Mouse (Mus musculus): ENCODE measurements around the gene Aida. TPM values are rescaled to one million over a fixed set of nuclear protein-coding genes. Genes with fewer than 3 reads are reported as not detected.
A peak's percentile ranks its signal among the peaks of the same experiment; 100 is the strongest.

The Aida gene
- 25.2 and 27.6 TPM in 2 replicates for polyA plus RNA-seq (2014; fragmentation: Nextera tagmentation; extraction: Ambion mirVana)

DNA sequence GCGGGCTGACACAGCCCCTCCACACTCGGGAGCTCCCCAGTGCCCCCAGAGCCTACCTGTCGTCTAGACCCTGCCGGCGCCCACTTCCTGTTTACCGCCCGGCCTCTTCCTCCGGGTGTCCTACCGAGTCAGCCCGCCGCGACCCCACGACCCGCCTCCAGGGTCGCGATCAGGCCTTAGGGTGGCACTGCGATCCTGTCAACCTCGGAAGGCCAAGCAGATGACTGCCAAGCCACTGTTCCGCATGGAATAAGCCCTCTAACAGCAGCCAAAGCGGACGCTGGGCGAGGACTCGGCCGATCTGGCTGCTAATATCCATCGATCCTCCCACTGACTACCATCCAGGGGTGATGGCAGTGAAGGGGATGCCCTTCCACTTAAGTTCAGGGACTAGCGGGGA lies at the start of gene Aida:
Gene Aida (plus strand): TSS at position 126 of the 400 bp plus-strand sequence.
- peak; percentile 53 for DNase-seq
- H3K4me3 ChIP-seq (ENCODE audit: low read depth, low read length), result peak within 1 kb of the TSS; percentile 48
- H3K9ac ChIP-seq, result peak within 1 kb of the TSS; percentile 46
- H3K9me3 ChIP-seq (ENCODE audit: low read depth, low read length), result no peaks in the 10 kb centered on the region
- H3K4me2 ChIP-seq, result peak within 1 kb of the TSS; percentile 59
- H3K27me3 ChIP-seq (ENCODE audit: insufficient read depth, low read length), result no peaks in the 10 kb centered on the region
- WGBS, result 0% methylated on average over 26 of the region's 26 CpGs
- peaks cover 20% of the 10 kb centered on the region for H3K36me3 ChIP-seq (ENCODE audit: insufficient read depth)
- no peaks in the 10 kb centered on the region for H3K4me1 ChIP-seq (ENCODE audit: insufficient read depth)
- peak; percentile 12; the same call in 1 of the 2 replicates for TF ChIP-seq CTCF (IDR thresholded peaks at IDR 0.05; ENCODE audit: low read depth)
- peak; percentile 8 for ATAC-seq (ENCODE audit: insufficient read depth)
- H3K27ac ChIP-seq (ENCODE audit: low read depth), result peak within 1 kb of the TSS; percentile 38; the same call in 1 of the 2 replicates

DNA sequence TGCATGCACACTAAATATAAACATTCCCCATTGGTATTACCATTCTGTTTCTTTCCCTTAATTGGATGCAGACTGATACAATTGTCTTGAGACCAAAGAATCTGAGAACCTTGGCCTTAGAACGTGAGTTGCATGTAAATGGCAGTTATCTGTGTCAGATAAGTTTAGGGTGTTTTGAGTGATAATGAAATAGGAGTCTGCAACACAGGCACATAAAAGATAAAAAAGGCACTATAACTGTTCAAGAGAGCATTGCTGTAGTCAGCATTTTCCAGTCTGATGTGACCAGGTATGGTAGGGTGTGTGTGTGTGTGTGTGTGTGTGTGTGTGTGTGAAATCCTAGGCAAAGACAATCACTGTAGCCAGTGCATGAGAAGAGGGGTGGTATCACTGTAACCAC lies 48.2 kb upstream of the Aida start:
- Histone ChIP-seq H3K9me3 (ENCODE audit: low read depth, low read length) (no peaks in the 10 kb centered on the region), H3K9ac (no peak overlapping the region), H3K4me3 (ENCODE audit: low read depth, low read length) (no peak overlapping the region), H3K36me3 (ENCODE audit: insufficient read depth) (no peaks in the 10 kb centered on the region), H3K4me1 (ENCODE audit: insufficient read depth) (no peaks in the 10 kb centered on the region), H3K27ac (ENCODE audit: low read depth) (no peak overlapping the region), H3K27me3 (ENCODE audit: insufficient read depth, low read length) (no peaks in the 10 kb centered on the region), H3K4me2 (no peak overlapping the region)
- no peak for ATAC-seq (ENCODE audit: insufficient read depth)
- no peak for TF ChIP-seq CTCF (IDR thresholded peaks at IDR 0.05; ENCODE audit: low read depth)
- DNase-seq, result no peak
- 14% methylated on average over 1 of the region's 1 CpGs for WGBS

DNA sequence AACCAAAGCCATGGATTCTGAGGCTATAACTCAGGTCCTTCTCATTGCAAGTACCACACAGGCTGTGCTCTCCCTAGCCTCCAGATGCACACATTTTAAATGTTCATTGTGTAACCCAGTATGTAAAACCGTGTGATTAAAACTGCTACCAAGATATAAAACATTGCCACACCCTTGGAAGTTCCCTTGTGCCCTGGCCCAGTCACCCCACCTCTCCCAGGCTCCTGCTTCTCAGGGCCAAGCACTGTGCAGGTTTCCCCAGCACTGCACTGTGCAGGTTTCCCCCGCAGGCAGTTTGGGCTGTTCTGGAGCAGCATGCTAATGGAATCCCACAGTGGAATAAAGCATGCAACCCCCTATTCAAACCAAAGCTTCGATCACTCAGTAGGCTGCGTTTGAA lies 45.8 kb upstream of the Aida start:
- Histone ChIP-seq H3K27me3 (ENCODE audit: insufficient read depth, low read length) (no peaks in the 10 kb centered on the region), H3K9me3 (ENCODE audit: low read depth, low read length) (no peaks in the 10 kb centered on the region), H3K27ac (ENCODE audit: low read depth) (no peak overlapping the region), H3K9ac (no peak overlapping the region), H3K4me2 (no peak overlapping the region), H3K36me3 (ENCODE audit: insufficient read depth) (no peaks in the 10 kb centered on the region), H3K4me3 (ENCODE audit: low read depth, low read length) (no peak overlapping the region), H3K4me1 (ENCODE audit: insufficient read depth) (no peaks in the 10 kb centered on the region)
- DNase-seq, result no peak
- no peak for ATAC-seq (ENCODE audit: insufficient read depth)
- WGBS, result 64% methylated on average over 4 of the region's 4 CpGs
- no peak for TF ChIP-seq CTCF (IDR thresholded peaks at IDR 0.05; ENCODE audit: low read depth)

DNA sequence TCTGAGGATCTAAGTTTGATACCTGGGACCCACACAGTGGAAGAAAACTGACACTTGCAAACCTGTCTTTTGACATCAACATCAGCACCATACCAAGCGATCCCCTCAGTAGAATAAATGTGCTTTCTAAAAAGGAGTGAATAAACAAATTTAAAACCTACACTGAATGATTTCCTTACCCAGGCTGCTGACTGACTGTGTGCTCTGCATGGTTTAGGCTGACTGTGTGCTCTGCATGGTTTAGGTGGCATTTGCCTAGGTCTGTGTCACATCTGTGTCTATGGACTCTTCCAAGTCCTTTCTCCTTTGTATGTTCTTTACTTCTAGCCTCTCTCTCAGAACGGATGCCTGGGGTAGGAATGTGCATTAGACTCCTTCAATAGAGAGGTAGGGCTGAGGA lies 44.6 kb upstream of the Aida start:
- TF ChIP-seq CTCF (IDR thresholded peaks at IDR 0.05; ENCODE audit: low read depth), result no peak
- no peak for DNase-seq
- H3K27me3 ChIP-seq (ENCODE audit: insufficient read depth, low read length), result no peaks in the 10 kb centered on the region
- no peaks in the 10 kb centered on the region for H3K4me1 ChIP-seq (ENCODE audit: insufficient read depth)
- no peak overlapping the region for H3K27ac ChIP-seq (ENCODE audit: low read depth)
- no peaks in the 10 kb centered on the region for H3K36me3 ChIP-seq (ENCODE audit: insufficient read depth)
- no peak overlapping the region for H3K9ac ChIP-seq
- no peak for ATAC-seq (ENCODE audit: insufficient read depth)
- H3K9me3 ChIP-seq (ENCODE audit: low read depth, low read length), result no peaks in the 10 kb centered on the region
- H3K4me3 ChIP-seq (ENCODE audit: low read depth, low read length), result no peak overlapping the region
- 51% methylated on average over 2 of the region's 2 CpGs for WGBS
- H3K4me2 ChIP-seq, result no peak overlapping the region

DNA sequence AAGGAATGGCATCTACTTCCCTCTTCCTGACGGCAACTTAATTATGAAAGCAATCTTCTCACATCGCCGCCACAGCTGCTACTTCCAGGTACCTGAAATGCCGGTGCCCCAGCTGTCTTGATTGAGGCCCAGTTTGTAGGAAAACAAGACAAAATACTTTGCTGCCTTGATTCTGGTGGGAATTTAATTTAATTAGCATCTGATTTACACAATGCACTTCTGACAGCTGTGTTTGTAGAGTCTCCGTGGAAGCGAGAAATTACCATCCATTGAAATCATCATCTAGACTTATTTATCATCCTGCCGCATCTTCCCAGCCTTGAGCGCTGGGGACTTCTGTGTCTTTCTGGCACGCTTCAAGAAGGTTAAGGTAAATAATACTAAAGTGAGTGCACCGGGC lies 43.8 kb upstream of the Aida start:
- no peak overlapping the region for H3K27ac ChIP-seq (ENCODE audit: low read depth)
- DNase-seq (no peak), ATAC-seq (ENCODE audit: insufficient read depth) (no peak)
- TF ChIP-seq CTCF (IDR thresholded peaks at IDR 0.05; ENCODE audit: low read depth), result no peak
- H3K9me3 ChIP-seq (ENCODE audit: low read depth, low read length), result no peaks in the 10 kb centered on the region
- H3K36me3 ChIP-seq (ENCODE audit: insufficient read depth), result no peaks in the 10 kb centered on the region
- H3K9ac ChIP-seq, result no peak overlapping the region
- H3K4me3 ChIP-seq (ENCODE audit: low read depth, low read length), result no peak overlapping the region
- no peaks in the 10 kb centered on the region for H3K4me1 ChIP-seq (ENCODE audit: insufficient read depth)
- WGBS, result 48% methylated on average over 10 of the region's 10 CpGs
- no peaks in the 10 kb centered on the region for H3K27me3 ChIP-seq (ENCODE audit: insufficient read depth, low read length)
- H3K4me2 ChIP-seq, result no peak overlapping the region

DNA sequence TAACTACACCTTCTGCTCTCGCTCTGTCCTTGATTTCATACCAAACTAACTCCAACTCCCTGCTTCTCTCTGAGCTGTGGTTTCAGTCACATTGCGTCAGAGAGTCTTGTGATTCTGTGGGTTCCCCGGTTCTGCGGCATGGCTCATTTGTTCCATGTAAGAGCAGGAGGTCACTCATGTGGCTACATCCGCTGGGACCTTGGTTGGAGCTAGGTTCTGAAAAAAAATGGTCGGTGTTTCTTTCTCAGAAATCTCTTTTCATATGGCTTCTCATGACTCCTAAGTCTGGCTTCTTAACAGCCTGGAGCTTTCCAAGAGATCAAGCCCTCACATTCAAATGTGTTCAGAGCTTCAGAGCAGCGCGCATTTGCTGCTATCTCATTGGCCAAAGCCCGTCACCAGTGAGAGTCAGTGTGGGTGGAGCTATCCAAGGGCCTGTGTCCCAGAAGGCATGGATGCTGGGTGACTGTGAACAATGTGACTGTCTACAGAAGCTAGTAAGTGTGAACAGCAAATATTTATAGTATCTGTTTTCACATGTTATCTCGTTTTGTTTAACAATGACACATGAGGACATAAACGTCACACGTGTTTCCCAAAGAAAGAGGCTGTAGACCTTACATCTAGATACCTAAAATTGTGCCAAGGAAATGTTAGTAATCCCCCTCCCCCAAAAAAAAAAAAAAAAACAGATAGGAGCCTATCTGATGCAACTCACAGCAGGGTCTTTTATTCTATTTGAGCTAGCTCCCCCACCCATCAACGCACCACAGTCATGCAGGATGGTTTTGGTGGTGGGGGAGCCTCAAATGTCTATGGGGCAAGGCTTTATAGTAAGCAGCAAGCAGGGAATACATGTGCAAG lies 32.0 kb upstream of the Aida start:
- ATAC-seq (ENCODE audit: insufficient read depth) (peak; percentile 56), DNase-seq (peak; percentile 60)
- H3K4me3 ChIP-seq (ENCODE audit: low read depth, low read length), result no peak overlapping the region
- no peaks in the 10 kb centered on the region for H3K36me3 ChIP-seq (ENCODE audit: insufficient read depth)
- no peaks in the 10 kb centered on the region for H3K9me3 ChIP-seq (ENCODE audit: low read depth, low read length)
- H3K27ac ChIP-seq (ENCODE audit: low read depth), result no peak overlapping the region
- H3K9ac ChIP-seq, result no peak overlapping the region
- H3K4me2 ChIP-seq, result no peak overlapping the region
- 57% methylated on average over 13 of the region's 13 CpGs for WGBS
- H3K4me1 ChIP-seq (ENCODE audit: insufficient read depth), result no peaks in the 10 kb centered on the region
- no peak for TF ChIP-seq CTCF (IDR thresholded peaks at IDR 0.05; ENCODE audit: low read depth)
- no peaks in the 10 kb centered on the region for H3K27me3 ChIP-seq (ENCODE audit: insufficient read depth, low read length)

DNA sequence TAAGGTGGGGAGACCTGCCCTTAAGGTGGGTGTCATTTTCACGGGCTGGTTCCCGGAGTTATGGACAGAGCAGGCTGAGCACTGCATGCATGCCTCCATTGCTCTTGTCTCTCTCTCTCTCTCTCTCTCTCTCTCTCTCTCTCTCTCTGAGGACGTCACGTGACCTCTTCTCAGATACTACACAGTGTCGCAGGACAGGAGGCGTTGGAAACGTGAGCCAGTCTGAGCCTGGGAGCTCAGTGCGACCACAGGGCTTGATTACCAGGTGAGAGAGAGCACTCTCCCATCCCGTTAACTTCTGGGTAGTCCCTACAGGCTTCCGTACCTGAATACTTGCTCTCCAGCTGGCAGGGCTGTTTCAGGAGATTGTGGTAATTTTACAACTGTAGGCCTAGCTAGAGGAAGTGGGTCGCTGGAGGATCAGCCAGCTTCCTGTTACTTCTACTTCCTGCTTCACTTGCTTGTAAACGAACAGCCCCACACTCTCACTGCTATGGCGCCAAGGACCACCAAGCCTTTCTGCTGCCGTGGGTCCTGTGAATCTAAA lies 30.4 kb upstream of the Aida start:
- 43% methylated on average over 14 of the region's 14 CpGs for WGBS
- H3K4me1 ChIP-seq (ENCODE audit: insufficient read depth), result no peaks in the 10 kb centered on the region
- no peak for TF ChIP-seq CTCF (IDR thresholded peaks at IDR 0.05; ENCODE audit: low read depth)
- no peak overlapping the region for H3K4me2 ChIP-seq
- H3K27me3 ChIP-seq (ENCODE audit: insufficient read depth, low read length), result no peaks in the 10 kb centered on the region
- H3K27ac ChIP-seq (ENCODE audit: low read depth), result no peak overlapping the region
- no peaks in the 10 kb centered on the region for H3K9me3 ChIP-seq (ENCODE audit: low read depth, low read length)
- DNase-seq (peak; percentile 11), ATAC-seq (ENCODE audit: insufficient read depth) (no peak)
- no peak overlapping the region for H3K4me3 ChIP-seq (ENCODE audit: low read depth, low read length)
- no peaks in the 10 kb centered on the region for H3K36me3 ChIP-seq (ENCODE audit: insufficient read depth)
- H3K9ac ChIP-seq, result no peak overlapping the region

Measured in lung, embryonic 14.5 days (tissue).